Mouse (Mus musculus): ENCODE results near the gene Sema4b. TPM values are rescaled to one million over a fixed set of nuclear protein-coding genes. Genes with fewer than 3 reads are reported as not detected.
A peak's percentile ranks its signal among the peaks of the same experiment; 100 is the strongest.

Gene Sema4b
- total RNA-seq, 2 experiments from 2014 or later, result 12.1 to 12.4 TPM

DNA sequence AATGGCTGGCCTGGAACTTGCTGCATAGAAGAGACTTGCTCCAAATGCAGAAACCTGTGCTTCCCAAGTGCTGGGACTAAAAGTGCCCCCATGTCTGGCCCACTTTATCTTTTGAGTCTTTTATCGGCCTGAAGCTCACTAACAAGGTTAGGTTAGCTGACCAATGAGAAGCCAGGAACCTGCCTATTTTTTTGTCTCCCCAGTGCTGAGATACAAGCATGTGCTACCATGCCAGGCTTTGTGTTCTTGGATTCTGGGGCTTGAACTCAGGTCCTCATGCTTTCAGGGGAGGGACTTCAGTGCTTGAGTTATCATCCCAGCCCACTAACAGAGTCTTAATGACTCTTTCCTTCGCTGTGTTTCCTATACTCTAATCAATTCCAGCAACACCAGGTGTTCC lies 71.1 kb downstream of the Sema4b start:
- no peak for DNase-seq
- intact Hi-C loops (cut with DNase I), result loop anchor here (2.0 kb wide), 1 partner anchor 117 kb away; no protein-coding TSS in a partner anchor

DNA sequence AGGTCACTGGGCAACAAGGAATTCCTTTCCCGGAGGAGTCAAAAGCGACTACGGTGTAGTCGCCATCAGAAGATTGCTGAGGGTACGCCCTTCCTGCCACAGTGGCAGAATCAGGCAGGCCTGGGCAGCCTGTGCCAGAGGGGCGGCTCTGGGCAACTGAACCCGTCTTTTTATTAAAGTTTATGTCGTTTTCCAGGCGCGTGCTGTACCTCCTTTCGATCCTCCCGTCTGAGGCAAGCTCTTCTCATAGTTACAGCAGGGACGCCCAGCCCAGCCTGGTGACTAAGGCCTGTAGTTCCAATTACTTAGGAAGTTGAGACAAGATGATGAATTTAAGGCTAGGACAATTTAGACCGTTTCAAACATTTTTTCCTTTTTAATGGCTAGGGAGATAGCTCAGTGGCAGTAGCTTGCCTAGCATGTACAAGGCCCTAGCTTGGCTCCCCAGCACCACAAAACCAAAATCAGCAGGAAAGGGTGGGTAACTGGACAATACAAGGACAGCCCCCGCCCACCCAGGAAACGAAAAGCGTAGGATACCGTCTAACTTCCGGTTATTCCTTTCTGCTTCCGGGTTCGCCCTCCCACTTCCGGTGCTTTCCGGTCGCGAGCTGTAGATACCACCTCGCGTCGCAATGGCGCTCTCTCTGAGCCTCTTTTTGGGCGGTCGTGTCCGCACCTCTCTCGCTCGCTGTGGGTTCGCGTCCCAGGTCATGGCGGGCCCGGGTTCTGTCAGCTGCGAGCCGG lies 74.2 kb downstream of the Sema4b start, which contains the start of gene Ngrn:
Ngrn (plus strand) TSS at position 591 of the 747 bp plus-strand sequence.
- intact Hi-C loops (cut with DNase I), result loop anchor here (10.0 kb wide), 1 partner anchor 326 kb away; the partner anchor contains the start of gene Arpin
- peak; percentile 85 to 86 for DNase-seq

DNA sequence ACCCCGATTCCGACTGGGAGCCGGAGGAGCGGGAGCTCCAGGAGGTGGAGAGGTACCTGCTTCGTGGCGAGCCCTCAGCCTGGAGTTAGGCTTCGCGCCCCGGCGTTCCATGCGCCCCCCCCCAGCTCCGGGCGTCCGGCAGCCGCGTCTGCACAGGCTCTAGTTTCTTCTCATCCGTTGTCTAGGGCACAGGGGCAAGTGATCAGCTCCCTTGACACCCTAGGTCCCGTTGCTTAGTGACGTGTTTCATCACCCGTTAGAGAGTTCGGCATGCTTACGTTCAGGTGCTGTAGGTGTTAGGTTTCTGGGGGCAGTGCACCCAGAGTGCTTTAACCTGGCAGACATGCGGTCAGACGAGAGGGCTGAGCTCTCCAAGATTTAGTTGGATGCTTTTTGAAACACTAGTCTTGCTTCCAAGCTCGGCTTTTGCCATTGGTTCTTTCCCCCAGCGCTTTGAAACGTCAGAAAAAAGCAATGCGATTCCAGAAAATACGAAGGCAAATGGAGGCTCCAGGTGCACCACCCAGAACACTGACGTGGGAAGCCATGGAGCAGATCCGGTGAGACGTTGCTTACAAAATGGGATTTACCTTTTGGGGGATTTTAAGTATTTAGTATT lies 74.8 kb downstream of the Sema4b start:
- intact Hi-C loops (cut with DNase I), result loop anchor here (10.0 kb wide), 1 partner anchor 327 kb away; the partner anchor contains the start of gene Arpin
- no peak for DNase-seq

DNA sequence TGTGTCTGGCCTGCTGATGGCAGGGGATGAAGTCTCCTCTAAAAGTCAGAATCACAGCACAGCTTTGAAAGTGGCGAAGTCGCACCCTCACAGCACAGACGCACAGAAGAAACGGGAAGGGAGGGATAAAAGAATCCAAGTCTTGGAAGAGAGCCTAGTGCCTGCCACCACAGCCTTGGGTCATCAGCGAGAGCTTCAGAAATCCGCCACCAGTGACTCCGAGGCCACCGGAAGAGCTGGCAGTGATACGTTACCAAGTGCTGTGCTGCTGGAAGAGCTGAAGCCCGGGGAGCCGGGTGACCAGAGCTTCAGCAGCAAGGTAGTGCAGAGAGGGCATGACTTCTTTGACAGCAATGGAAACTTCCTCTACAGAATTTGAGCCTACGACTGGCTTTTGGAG lies 78.0 kb downstream of the Sema4b start:
- intact Hi-C loops (cut with DNase I), result loop anchor here (10.0 kb wide), 1 partner anchor 330 kb away; the partner anchor contains the start of gene Arpin
- DNase-seq, result no peak

DNA sequence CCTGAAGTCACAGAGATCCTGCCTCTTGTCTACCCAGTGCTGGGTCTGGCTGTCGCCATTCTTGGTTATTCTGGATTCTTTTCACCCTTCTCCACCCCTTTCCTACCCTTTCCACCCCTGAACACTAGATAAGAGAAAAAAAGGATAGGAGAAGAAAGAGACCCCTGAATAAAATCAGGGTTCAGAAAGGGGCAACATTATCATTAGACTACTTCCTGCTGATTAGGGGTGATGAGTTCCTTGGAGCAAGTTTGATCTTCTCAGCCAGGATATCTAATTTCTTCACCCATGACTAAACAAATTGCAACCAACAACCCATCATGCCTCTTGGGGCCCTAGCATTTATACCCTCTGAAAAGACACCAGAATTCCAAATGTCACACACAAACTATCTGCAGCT lies 81.1 kb downstream of the Sema4b start:
- DNase-seq, result no peak
- intact Hi-C loops (cut with DNase I), result loop anchor here (2.0 to 10.0 kb wide), 2 partner anchors 57 to 333 kb away; partner anchors contain the start of genes Arpin and Rccd1

DNA sequence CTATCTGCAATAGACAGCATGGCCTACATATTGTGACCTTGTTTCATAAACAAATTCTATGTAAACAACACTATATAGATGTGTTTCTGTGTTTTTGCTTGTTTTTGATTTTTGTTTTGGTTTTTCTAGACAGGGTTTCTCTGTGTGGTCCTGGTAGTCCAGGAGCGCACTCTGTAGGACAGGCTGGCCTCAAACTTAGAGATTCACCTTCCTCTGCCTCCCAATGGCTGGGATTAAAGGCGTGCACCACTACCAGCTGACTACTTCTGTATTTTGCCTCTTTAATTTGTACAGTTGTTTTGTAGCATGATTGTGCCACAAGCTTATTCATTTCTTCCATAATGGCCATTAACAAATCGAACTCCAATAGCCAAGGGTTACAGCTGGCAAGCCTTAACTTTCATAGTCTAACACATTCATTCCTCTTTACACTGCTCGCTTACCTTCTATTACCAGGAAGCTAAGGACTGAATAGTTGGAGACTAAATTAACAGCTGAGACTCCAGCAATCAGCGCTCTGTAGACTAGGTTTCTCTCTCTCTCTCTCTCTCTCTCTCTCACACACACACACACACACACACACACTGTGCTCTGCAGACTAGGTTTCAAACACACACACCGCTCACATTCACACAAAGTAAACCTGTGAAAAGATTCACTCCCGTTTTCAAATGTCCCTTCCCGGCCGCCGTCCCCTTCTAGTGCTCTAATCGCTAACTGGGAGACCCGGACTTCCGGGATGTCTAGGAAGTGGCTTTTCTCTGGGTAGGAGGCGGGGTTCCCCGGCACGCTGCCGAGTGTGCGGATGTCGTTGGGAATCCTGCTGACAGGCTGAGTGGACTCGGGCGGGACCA lies 82.5 kb downstream of the Sema4b start, which contains the start of gene Vps33b:
Vps33b (plus strand) TSS at position 753 of the 854 bp plus-strand sequence.
- intact Hi-C loops (cut with DNase I), result loop anchor here (2.0 to 10.0 kb wide), 2 partner anchors 56 to 334 kb away; partner anchors contain the start of genes Arpin and Rccd1

DNA sequence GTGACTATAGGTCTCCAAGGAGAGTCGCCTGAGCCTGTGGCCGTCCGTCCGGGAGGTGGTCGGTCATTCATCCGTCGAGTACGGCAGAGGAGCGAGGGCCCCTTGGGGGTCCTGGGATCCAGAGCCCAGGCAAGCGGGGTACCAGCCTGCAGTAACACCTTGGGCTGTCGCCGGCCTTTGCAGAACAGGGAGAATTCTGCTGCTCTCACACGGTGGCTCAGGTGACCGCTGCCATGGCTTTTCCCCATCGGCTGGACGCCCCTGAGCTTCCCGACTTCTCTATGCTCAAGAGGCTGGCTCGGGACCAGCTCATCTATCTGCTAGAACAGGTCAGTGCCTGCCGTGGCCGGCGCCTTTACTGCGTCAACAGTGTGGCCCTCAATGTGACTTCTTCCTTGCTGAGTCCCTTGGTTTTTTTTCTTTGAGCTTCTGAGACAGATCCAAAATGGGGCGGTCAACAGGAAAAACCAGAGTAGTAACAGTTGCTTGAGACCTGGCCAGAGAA lies 83.2 kb downstream of the Sema4b start:
- intact Hi-C loops (cut with DNase I), result loop anchor here (2.0 to 10.0 kb wide), 2 partner anchors 55 to 335 kb away; partner anchors contain the start of genes Arpin and Rccd1
- DNase-seq, result no peak

More for the DNA sequence above, 82.5 kb downstream of the Sema4b start, which contains the start of gene Vps33b:
- DNase-seq, result peak; percentile 95 to 98

DNA sequence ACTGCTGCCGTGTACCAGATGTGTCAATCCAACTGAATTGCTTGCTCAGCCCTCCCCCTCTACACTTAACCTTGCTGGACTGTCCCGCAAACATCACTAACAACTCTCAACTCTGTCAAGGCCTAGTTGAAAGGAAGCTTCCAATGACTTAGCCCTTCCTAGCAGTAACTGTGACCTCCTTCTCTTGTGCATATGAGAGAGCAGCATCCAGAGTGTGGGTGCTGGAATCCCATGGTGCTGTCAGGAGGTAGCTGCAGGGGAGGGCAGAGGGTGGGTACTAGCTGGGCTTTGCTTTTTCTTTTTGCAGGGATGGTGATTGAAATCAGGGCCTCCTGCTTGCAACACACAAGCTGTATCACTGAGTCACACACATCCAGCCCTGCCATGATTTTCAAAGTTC lies 86.8 kb downstream of the Sema4b start:
- no peak for DNase-seq
- intact Hi-C loops (cut with DNase I), result no loop called here

Other genes starting within 250 kb of the Sema4b start
- gene Zfp710, start 162.0 kb upstream of the Sema4b start, total RNA-seq (2021), result 10 to 100 TPM; 27.4 to 28.0 TPM
- gene Idh2, start 71.4 kb upstream of the Sema4b start, total RNA-seq (2021), result 1,000 to 10,000 TPM; 1,714 to 2,029 TPM
- gene Cib1, start 46.0 kb downstream of the Sema4b start, total RNA-seq (2021), result 10 to 100 TPM; 15.6 to 16.3 TPM
- 1 to 10 TPM; 1.5 to 1.8 TPM for gene Gdpgp1, start 46.0 kb downstream of the Sema4b start, total RNA-seq (2021)
- gene Ttll13, start 59.5 kb downstream of the Sema4b start, total RNA-seq (2021), result under 1 TPM; 0.14 to 0.53 TPM
- gene Ngrn, start 74.4 kb downstream of the Sema4b start, total RNA-seq (2021), result 10 to 100 TPM; 26.7 to 29.0 TPM
- gene Vps33b, start 82.8 kb downstream of the Sema4b start, total RNA-seq (2021), result 1 to 10 TPM; 6.2 to 7.2 TPM
- gene Prc1, start 107.6 kb downstream of the Sema4b start, total RNA-seq (2021), result 1 to 10 TPM; 2.2 to 2.5 TPM
- 1 to 10 TPM; 3.8 to 7.0 TPM for gene Rccd1, start 137.6 kb downstream of the Sema4b start, total RNA-seq (2021)
- gene Unc45a, start 154.2 kb downstream of the Sema4b start, total RNA-seq (2021), result 10 to 100 TPM; 15.5 to 16.9 TPM
- 10 to 100 TPM; 36.1 to 36.4 TPM for gene Hddc3, start 156.3 kb downstream of the Sema4b start, total RNA-seq (2021)
- gene Man2a2, start 184.5 kb downstream of the Sema4b start, total RNA-seq (2021), result 10 to 100 TPM; 60.0 to 62.9 TPM
- 10 to 100 TPM in 1 of 2 experiments, 1 to 10 TPM in 1; 6.9 to 16.0 TPM for gene Fes, start 201.1 kb downstream of the Sema4b start, total RNA-seq (2021)
- 100 to 1,000 TPM; 111 to 120 TPM for gene Furin, start 218.6 kb downstream of the Sema4b start, total RNA-seq (2021)

Data from heart, postnatal 36 days (tissue).